Mouse (Mus musculus) heart, adult 2 months (tissue): ENCODE results near the gene Dnajb1. TPM values are rescaled to one million over a fixed set of nuclear protein-coding genes. Genes with fewer than 3 reads are reported as not detected.

Experiments
- DNase-seq, 2 experiments: peaks; one replicate each; pipeline ENCODE4 v3.0.0; 2021
- H3K27ac ChIP-seq: fragments of 200-600 bp; 2 replicates; pipeline ENCODE4 v1.8.1; 2022
- H3K27me3 ChIP-seq: fragments of 200-500 bp; 2 replicates; pipeline ENCODE4 v1.6.1; 2012; ENCODE audit warnings: mild to moderate bottlenecking, low read length, inconsistent platforms, mixed read lengths; ENCODE audit not compliant: control insufficient read depth, insufficient read depth
- H3K36me3 ChIP-seq: fragments of 200-500 bp; 2 replicates; pipeline ENCODE4 v1.6.1; 2012; ENCODE audit warnings: low read length, inconsistent platforms; ENCODE audit not compliant: control insufficient read depth, insufficient read depth
- H3K4me1 ChIP-seq: fragments of 200-500 bp; 2 replicates; pipeline ENCODE4 v1.6.1; 2011; ENCODE audit warnings: low read length; ENCODE audit not compliant: control insufficient read depth, insufficient read depth
- H3K4me3 ChIP-seq: fragments of 200-600 bp; 2 replicates; pipeline ENCODE4 v1.8.1; 2022
- H3K79me2 ChIP-seq: fragments of 200-500 bp; replicated peaks from 2 replicates; pipeline ENCODE4 v1.6.1; 2012; ENCODE audit warnings: mild to moderate bottlenecking, inconsistent platforms, low read length, moderate library complexity, mixed read lengths; ENCODE audit not compliant: control insufficient read depth, insufficient read depth
- H3K9ac ChIP-seq: fragments of 200-500 bp; 2 replicates; pipeline ENCODE4 v1.6.1; 2012; ENCODE audit warnings: low read depth, mild to moderate bottlenecking, control low read depth, inconsistent platforms, low read length, mixed read lengths
- CTCF ChIP-seq: fragments of 200-600 bp; IDR thresholded peaks from 2 replicates; pipeline ENCODE4 v1.8.1; 2022; ENCODE audit warnings: antibody characterized with exemption, mild to moderate bottlenecking, moderate library complexity
- EP300 ChIP-seq: fragments of 200-500 bp; IDR thresholded peaks from 2 replicates; pipeline ENCODE4 v1.6.1; 2011; ENCODE audit warnings: low read depth, low read length, control low read depth; ENCODE audit not compliant: insufficient read depth
- POLR2A ChIP-seq: fragments of 200-500 bp; IDR thresholded peaks from 2 replicates; pipeline ENCODE4 v1.6.1; 2011; ENCODE audit warnings: mild to moderate bottlenecking, low read depth, low read length, control low read depth; ENCODE audit not compliant: insufficient read depth
- WGBS: fragments of 180-500 bp; shearing (Covaris S2); methylation state at CpG from one replicate; pipeline ENCODE4 v1.1.7; 2018; 5-methylcytosine and 5-hydroxymethylcytosine counted together
- intact Hi-C: fragments of 180-260 bp; cut with DNase I; formaldehyde crosslinking; loops from one replicate; pipeline ENCODE4 v1.15.1; 2025
- long read RNA-seq: library from polyadenylated mRNA; stranded (forward); transcript quantifications from one replicate; pipeline ENCODE4 v2.0.0, GENCODE M21; 2021
- polyA plus RNA-seq: library from polyadenylated mRNA; depleted of rRNA; stranded (reverse); fragments of >200 nt; gene quantifications from 2 replicates; pipeline ENCODE4 v1.2.3, GENCODE M21; 2012; rRNA removed
- total RNA-seq, 2 experiments: library from RNA; stranded (reverse); gene quantifications; 2 replicates each; pipeline ENCODE4 v1.2.3; 2021

Gene Dnajb1
- total RNA-seq: 10 to 100 TPM; 11.3 to 16.8 TPM
- 13.4 and 17.4 TPM in 2 replicates for polyA plus RNA-seq
- long read RNA-seq, transcript Dnajb1-201 (3 exons, 2,996 nt): major isoform, 31 of 37 reads
- long read RNA-seq, partial matches to known transcripts: 0 of 37 reads
- long read RNA-seq, other reads (novel, unspliced or antisense): 6 of 37 reads

- Histone ChIP-seq H3K4me3 (peak within 1 kb of the TSS; percentile 82), H3K9ac (peak within 1 kb of the TSS; percentile 89), H3K27me3 (no peaks in the 10 kb centered on the region), H3K4me1 (peaks cover 6% of the 10 kb centered on the region), H3K36me3 (peaks cover 2% of the 10 kb centered on the region; the same call in 1 of the 2 replicates), H3K79me2 (peaks cover 2% of the 10 kb centered on the region), H3K27ac (peak within 1 kb of the TSS; percentile 100)
- under 1% methylated on average over 69 of the region's 69 CpGs for WGBS
- intact Hi-C loops: loop anchor here (1.0 to 10.0 kb wide), 3 partner anchors 14 to 163 kb away; partner anchors contain the start of gene Ndufb7
- TF ChIP-seq CTCF: no peak
- TF ChIP-seq POLR2A: peak; percentile 94
- TF ChIP-seq EP300: 0 out of 2 replicates have a peak, but pooled peaks have one; percentile 10
- peak; percentile 100 for DNase-seq
Observed at GRCm38 (mm10) chr8:83607661-83608397, at the start of gene Dnajb1, which contains the start of gene Tecr. Gene Dnajb1 (plus strand): TSS chr8:83608193. Gene Tecr (minus strand): TSS chr8:83607971.

DNA sequence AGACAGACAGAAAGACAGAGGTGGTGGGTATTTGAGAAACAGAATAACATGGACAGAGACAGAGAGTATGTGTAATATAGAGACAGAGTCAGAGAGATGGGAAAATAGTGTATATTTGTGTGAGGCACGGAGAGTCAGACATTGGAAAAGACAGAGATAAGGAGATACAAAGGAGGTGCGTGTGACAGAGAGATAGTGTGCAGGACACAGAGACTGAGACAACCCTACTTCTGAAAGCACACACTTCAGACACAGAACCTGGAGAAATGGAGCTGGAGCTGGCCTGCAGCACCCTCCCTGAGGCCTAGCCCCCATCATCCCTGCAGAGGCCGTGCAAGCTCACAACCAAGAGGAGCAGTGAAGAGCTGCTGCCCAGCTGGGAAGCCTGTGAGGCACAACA, 45.3 kb upstream of the Dnajb1 start:
- H3K36me3 ChIP-seq: no peaks in the 10 kb centered on the region
- WGBS: 53% methylated on average over 3 of the region's 3 CpGs
- no peak overlapping the region for H3K9ac ChIP-seq
- H3K27ac ChIP-seq: no peak overlapping the region
- TF ChIP-seq CTCF: no peak
- no peak for TF ChIP-seq POLR2A
- TF ChIP-seq EP300: no peak
- intact Hi-C loops: no loop called here
- peaks cover 3% of the 10 kb centered on the region; the same call in 1 of the 2 replicates for H3K79me2 ChIP-seq
- H3K4me1 ChIP-seq: peaks cover 3% of the 10 kb centered on the region
- DNase-seq: no peak
- H3K27me3 ChIP-seq: no peaks in the 10 kb centered on the region
- no peak overlapping the region for H3K4me3 ChIP-seq

DNA sequence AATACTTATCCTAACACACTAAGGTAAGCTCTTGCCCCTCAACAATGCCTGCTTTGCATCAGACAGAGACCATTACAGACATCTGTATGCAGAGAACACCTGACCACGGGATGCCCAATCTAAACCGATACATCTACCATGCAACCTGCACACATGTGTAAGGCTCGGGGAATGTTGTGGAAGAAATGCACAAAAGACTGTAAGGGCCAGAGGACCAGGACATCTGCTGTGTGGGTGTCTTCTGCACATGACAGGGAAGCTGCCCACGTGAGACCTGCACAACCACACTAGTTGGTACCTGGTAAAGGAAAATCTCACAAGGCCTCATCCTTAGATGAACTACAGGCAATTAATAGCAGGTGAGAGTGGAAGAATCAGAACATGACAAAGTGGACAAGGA, 44.7 kb upstream of the Dnajb1 start:
- Histone ChIP-seq H3K4me3 (no peak overlapping the region), H3K27ac (no peak overlapping the region), H3K79me2 (peaks cover 4% of the 10 kb centered on the region; the same call in 1 of the 2 replicates), H3K9ac (no peak overlapping the region), H3K36me3 (no peaks in the 10 kb centered on the region), H3K27me3 (no peaks in the 10 kb centered on the region), H3K4me1 (peaks cover 4% of the 10 kb centered on the region)
- TF ChIP-seq EP300 (no peak), POLR2A (no peak), CTCF (no peak)
- 66% methylated on average over 4 of the region's 4 CpGs for WGBS
- intact Hi-C loops: no loop called here
- DNase-seq: no peak

DNA sequence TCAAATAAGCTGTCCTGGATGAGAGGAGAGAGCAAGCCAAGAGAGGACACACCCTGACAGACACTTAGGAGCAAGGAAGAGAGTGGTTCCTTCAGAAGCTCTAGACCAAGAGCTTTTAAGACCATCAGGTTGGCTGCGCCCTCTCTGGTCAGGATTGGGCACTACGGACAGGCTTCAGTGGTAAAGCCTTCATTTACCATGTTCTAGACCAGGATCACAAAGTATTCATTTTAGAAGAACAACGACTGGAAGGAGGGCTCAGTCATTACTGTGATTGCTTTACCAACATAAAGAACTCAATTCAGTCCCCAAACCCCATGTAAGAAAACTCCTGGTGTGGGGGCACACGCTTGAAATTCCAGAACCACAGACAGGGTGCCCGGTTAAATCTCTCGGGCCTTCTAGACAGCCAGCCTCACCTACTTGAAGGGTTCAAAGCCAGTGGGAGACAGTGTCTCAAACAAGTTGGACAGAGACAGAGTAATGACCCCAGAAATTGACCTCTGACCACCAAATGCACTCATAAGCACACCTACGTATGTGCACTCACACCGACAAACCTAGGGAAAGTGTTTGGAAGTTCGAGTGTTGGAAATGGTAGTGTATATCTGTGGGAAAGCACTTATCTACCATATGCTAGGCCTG, 42.1 kb upstream of the Dnajb1 start:
- H3K36me3 ChIP-seq: no peaks in the 10 kb centered on the region
- no peak overlapping the region for H3K27ac ChIP-seq
- no peak overlapping the region for H3K9ac ChIP-seq
- peak; percentile 30 for TF ChIP-seq CTCF
- TF ChIP-seq EP300: no peak
- TF ChIP-seq POLR2A: no peak
- no peaks in the 10 kb centered on the region for H3K27me3 ChIP-seq
- WGBS: 71% methylated on average over 9 of the region's 9 CpGs
- H3K4me1 ChIP-seq: peaks cover 6% of the 10 kb centered on the region
- no peak overlapping the region for H3K4me3 ChIP-seq
- intact Hi-C loops: loop anchor here (1.0 to 5.0 kb wide), 2 partner anchors 41 to 56 kb away; partner anchors contain the start of genes Dnajb1 and Tecr
- DNase-seq: peak in 1 of 2 experiments; percentile 14
- peaks cover 6% of the 10 kb centered on the region; the same call in 1 of the 2 replicates for H3K79me2 ChIP-seq

DNA sequence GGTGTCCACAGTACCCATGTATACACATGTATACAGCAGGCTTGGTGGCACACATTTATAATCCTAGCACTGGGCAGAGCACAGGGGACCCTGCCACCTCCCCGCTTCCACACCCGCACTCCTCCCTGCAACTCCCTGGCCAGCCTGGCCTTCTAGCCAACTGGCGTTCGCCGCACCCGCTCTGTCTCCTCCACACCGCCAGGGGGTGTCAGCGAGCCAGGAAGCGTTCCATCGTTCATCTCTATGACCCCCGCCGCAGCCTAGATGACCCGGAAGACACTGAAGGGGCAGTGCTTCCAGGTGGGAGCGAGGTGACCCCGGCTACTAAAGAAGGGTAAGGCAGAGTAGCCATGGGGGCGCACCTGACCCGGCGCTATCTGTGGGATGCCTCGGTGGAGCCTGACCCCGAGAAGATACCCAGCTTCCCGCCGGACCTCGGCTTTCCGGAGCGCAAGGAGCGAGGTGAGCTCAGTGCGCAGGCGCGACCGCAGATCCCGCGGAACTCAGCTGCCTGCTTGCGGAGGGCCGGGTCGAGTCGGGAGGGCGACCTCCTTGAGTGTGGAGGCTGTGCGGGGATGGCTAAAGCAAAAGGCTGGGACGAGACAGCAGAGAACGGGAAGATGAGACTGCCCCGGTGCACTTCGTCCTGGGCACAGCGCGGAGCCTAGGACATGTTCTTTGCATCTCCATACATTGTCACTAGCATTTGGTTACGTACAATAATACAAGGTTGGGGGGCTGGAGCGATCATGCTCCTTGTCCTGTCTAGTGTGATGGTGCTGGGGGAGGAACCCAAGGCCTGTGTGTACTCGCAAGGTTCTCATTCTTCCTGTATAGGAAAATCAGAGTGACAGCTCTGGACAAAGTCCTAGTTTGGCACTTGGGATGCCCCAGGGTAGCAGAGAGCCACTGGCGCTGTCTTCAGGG, 41.3 kb upstream of the Dnajb1 start, which contains the start of gene Ndufb7:
Gene Ndufb7, plus strand, starts transcription at position 203 of the 927 bp plus-strand sequence.
- peak within 1 kb of the TSS; percentile 97 for H3K27ac ChIP-seq
- peaks cover 6% of the 10 kb centered on the region; the same call in 1 of the 2 replicates for H3K79me2 ChIP-seq
- H3K4me1 ChIP-seq: peaks cover 6% of the 10 kb centered on the region
- H3K36me3 ChIP-seq: no peaks in the 10 kb centered on the region
- peak within 1 kb of the TSS; percentile 64 for H3K4me3 ChIP-seq
- peak; percentile 95 to 97 for DNase-seq
- H3K9ac ChIP-seq: peak within 1 kb of the TSS; percentile 80
- under 1% methylated on average over 48 of the region's 48 CpGs for WGBS
- peak; percentile 97 for TF ChIP-seq CTCF
- TF ChIP-seq POLR2A: peak; percentile 84
- TF ChIP-seq EP300: peak; percentile 85
- H3K27me3 ChIP-seq: no peaks in the 10 kb centered on the region
- intact Hi-C loops: loop anchor here (1.0 to 5.0 kb wide), 2 partner anchors 41 to 56 kb away; partner anchors contain the start of genes Dnajb1 and Tecr
